Mouse (Mus musculus) heart, adult 2 months (tissue): ENCODE measurements around the gene Gart. TPM values are rescaled to one million over a fixed set of nuclear protein-coding genes. Genes with fewer than 3 reads are reported as not detected.

Source experiments
- DNase-seq, 2 experiments: peaks; one replicate each; pipeline ENCODE4 v3.0.0; 2021
- H3K27ac ChIP-seq: fragments of 200-600 bp; 2 replicates; pipeline ENCODE4 v1.8.1; 2022
- H3K27me3 ChIP-seq: fragments of 200-500 bp; 2 replicates; pipeline ENCODE4 v1.6.1; 2012; ENCODE audit warnings: mild to moderate bottlenecking, low read length, inconsistent platforms, mixed read lengths; ENCODE audit not compliant: control insufficient read depth, insufficient read depth
- H3K36me3 ChIP-seq: fragments of 200-500 bp; 2 replicates; pipeline ENCODE4 v1.6.1; 2012; ENCODE audit warnings: low read length, inconsistent platforms; ENCODE audit not compliant: control insufficient read depth, insufficient read depth
- H3K4me1 ChIP-seq: fragments of 200-500 bp; 2 replicates; pipeline ENCODE4 v1.6.1; 2011; ENCODE audit warnings: low read length; ENCODE audit not compliant: control insufficient read depth, insufficient read depth
- H3K4me3 ChIP-seq: fragments of 200-600 bp; 2 replicates; pipeline ENCODE4 v1.8.1; 2022
- H3K79me2 ChIP-seq: fragments of 200-500 bp; replicated peaks from 2 replicates; pipeline ENCODE4 v1.6.1; 2012; ENCODE audit warnings: mild to moderate bottlenecking, inconsistent platforms, low read length, moderate library complexity, mixed read lengths; ENCODE audit not compliant: control insufficient read depth, insufficient read depth
- H3K9ac ChIP-seq: fragments of 200-500 bp; 2 replicates; pipeline ENCODE4 v1.6.1; 2012; ENCODE audit warnings: low read depth, mild to moderate bottlenecking, control low read depth, inconsistent platforms, low read length, mixed read lengths
- CTCF ChIP-seq: fragments of 200-600 bp; IDR thresholded peaks from 2 replicates; pipeline ENCODE4 v1.8.1; 2022; ENCODE audit warnings: antibody characterized with exemption, mild to moderate bottlenecking, moderate library complexity
- EP300 ChIP-seq: fragments of 200-500 bp; IDR thresholded peaks from 2 replicates; pipeline ENCODE4 v1.6.1; 2011; ENCODE audit warnings: low read depth, low read length, control low read depth; ENCODE audit not compliant: insufficient read depth
- POLR2A ChIP-seq: fragments of 200-500 bp; IDR thresholded peaks from 2 replicates; pipeline ENCODE4 v1.6.1; 2011; ENCODE audit warnings: mild to moderate bottlenecking, low read depth, low read length, control low read depth; ENCODE audit not compliant: insufficient read depth
- WGBS: fragments of 180-500 bp; shearing (Covaris S2); methylation state at CpG from one replicate; pipeline ENCODE4 v1.1.7; 2018; 5-methylcytosine and 5-hydroxymethylcytosine counted together
- intact Hi-C: fragments of 180-260 bp; cut with DNase I; formaldehyde crosslinking; loops from one replicate; pipeline ENCODE4 v1.15.1; 2025
- polyA plus RNA-seq: library from polyadenylated mRNA; depleted of rRNA; stranded (reverse); fragments of >200 nt; gene quantifications from 2 replicates; pipeline ENCODE4 v1.2.3, GENCODE M21; 2012
- total RNA-seq, 2 experiments: library from RNA; stranded (reverse); gene quantifications; 2 replicates each; pipeline ENCODE4 v1.2.3; 2021

The Gart gene
- total and polyA plus RNA-seq, 3 experiments: 25.0 to 66.2 (median 62.7) TPM

- no peak for TF ChIP-seq CTCF
- TF ChIP-seq POLR2A: no peak
- no peak for TF ChIP-seq EP300
- H3K4me1 ChIP-seq: peaks cover 3% of the 10 kb centered on the region; the same call in 1 of the 2 replicates
- 63% methylated on average over 6 of the region's 6 CpGs for WGBS
- DNase-seq: peak; percentile 42 to 70
- H3K27me3 ChIP-seq: no peaks in the 10 kb centered on the region
- H3K27ac ChIP-seq: no peak overlapping the region
- H3K9ac ChIP-seq: no peak overlapping the region
- H3K4me3 ChIP-seq: no peak overlapping the region
- intact Hi-C loops: loop anchor here (5.0 kb wide), 2 partner anchors 48 to 52 kb away; partner anchors contain the start of genes Gart, Ifngr2 and Son
- no peaks in the 10 kb centered on the region for H3K36me3 ChIP-seq
- H3K79me2 ChIP-seq: peaks cover 4% of the 10 kb centered on the region; the same call in 1 of the 2 replicates
These were observed 51.7 kb downstream of the Gart start for GRCm38 (mm10) chr16:91595076-91595475.

GRCm38 (mm10) chr16:91593262-91593661 lies 53.5 kb downstream of the Gart start:
- DNase-seq: no peak

GRCm38 (mm10) chr16:91592162-91592561 lies 54.6 kb downstream of the Gart start:
- Histone ChIP-seq H3K9ac (no peak overlapping the region), H3K79me2 (peaks cover 4% of the 10 kb centered on the region), H3K36me3 (no peaks in the 10 kb centered on the region), H3K27me3 (no peaks in the 10 kb centered on the region), H3K4me3 (no peak overlapping the region), H3K4me1 (peaks cover 3% of the 10 kb centered on the region; the same call in 1 of the 2 replicates), H3K27ac (no peak overlapping the region)
- no peak for DNase-seq
- TF ChIP-seq EP300 (no peak), POLR2A (no peak), CTCF (no peak)
- WGBS: 66% methylated on average over 8 of the region's 8 CpGs
- intact Hi-C loops: no loop called here

More at GRCm38 (mm10) chr16:91593262-91593661, 53.5 kb downstream of the Gart start:
- WGBS: 67% methylated on average over 3 of the region's 3 CpGs
- Histone ChIP-seq H3K4me1 (peaks cover 3% of the 10 kb centered on the region; the same call in 1 of the 2 replicates), H3K36me3 (no peaks in the 10 kb centered on the region), H3K9ac (no peak overlapping the region), H3K79me2 (peaks cover 4% of the 10 kb centered on the region), H3K27me3 (no peaks in the 10 kb centered on the region), H3K4me3 (no peak overlapping the region), H3K27ac (no peak overlapping the region)
- TF ChIP-seq POLR2A: no peak
- TF ChIP-seq EP300: no peak
- no peak for TF ChIP-seq CTCF
- intact Hi-C loops: no loop called here

- intact Hi-C loops: no loop called here
- Histone ChIP-seq H3K79me2 (peaks cover 4% of the 10 kb centered on the region), H3K9ac (no peak overlapping the region), H3K4me1 (no peaks in the 10 kb centered on the region), H3K36me3 (no peaks in the 10 kb centered on the region), H3K27me3 (no peaks in the 10 kb centered on the region), H3K4me3 (no peak overlapping the region), H3K27ac (no peak overlapping the region)
- no peak for DNase-seq
- no peak for TF ChIP-seq POLR2A
- TF ChIP-seq CTCF: no peak
- no peak for TF ChIP-seq EP300
- WGBS: 83% methylated on average over 3 of the region's 3 CpGs
These were observed 58.0 kb downstream of the Gart start for GRCm38 (mm10) chr16:91588703-91589102.

GRCm38 (mm10) chr16:91587730-91588453 lies 58.9 kb downstream of the Gart start:
- 72% methylated on average over 6 of the region's 6 CpGs for WGBS

GRCm38 (mm10) chr16:91586244-91586643 lies 60.5 kb downstream of the Gart start:
- H3K4me3 ChIP-seq: no peak overlapping the region
- no peaks in the 10 kb centered on the region for H3K4me1 ChIP-seq
- H3K36me3 ChIP-seq: no peaks in the 10 kb centered on the region
- DNase-seq: no peak
- peaks cover 2% of the 10 kb centered on the region for H3K79me2 ChIP-seq
- WGBS: 85% methylated on average over 6 of the region's 6 CpGs
- no peak overlapping the region for H3K9ac ChIP-seq
- no peak overlapping the region for H3K27ac ChIP-seq
- intact Hi-C loops: no loop called here
- TF ChIP-seq EP300 (no peak), CTCF (no peak), POLR2A (no peak)
- no peaks in the 10 kb centered on the region for H3K27me3 ChIP-seq

More at GRCm38 (mm10) chr16:91587730-91588453, 58.9 kb downstream of the Gart start:
- TF ChIP-seq EP300: no peak
- TF ChIP-seq POLR2A: no peak
- no peak for TF ChIP-seq CTCF
- intact Hi-C loops: no loop called here
- H3K27ac ChIP-seq: no peak overlapping the region
- H3K4me1 ChIP-seq: no peaks in the 10 kb centered on the region
- H3K27me3 ChIP-seq: no peaks in the 10 kb centered on the region
- no peak for DNase-seq
- H3K4me3 ChIP-seq: no peak overlapping the region
- no peaks in the 10 kb centered on the region for H3K36me3 ChIP-seq
- no peak overlapping the region for H3K9ac ChIP-seq
- H3K79me2 ChIP-seq: peaks cover 4% of the 10 kb centered on the region
